Mouse (Mus musculus) neural tube, embryonic 12.5 days (tissue): Measurements from ENCODE around the gene Fgf3. TPM values are rescaled to one million over a fixed set of nuclear protein-coding genes. Genes with fewer than 3 reads are reported as not detected.
A peak's percentile ranks its signal among the peaks of the same experiment; 100 is the strongest.

Experiments
- ATAC-seq: fragments of 200-750 bp; cut with Nextera tagmentation; 2 replicates; pipeline ENCODE4 v1.8.0; 2017; ENCODE audit warnings: low read depth, mild to moderate bottlenecking, moderate TSS enrichment, moderate library complexity; ENCODE audit not compliant: low FRiP score
- H3K27ac ChIP-seq: fragments of 300-500 bp; sonication (generic); 2 replicates; pipeline ENCODE4 v1.5.1; 2016
- H3K27me3 ChIP-seq: fragments of 300-500 bp; sonication (generic); replicated peaks from 2 replicates; pipeline ENCODE4 v1.6.1; 2016; ENCODE audit warnings: mild to moderate bottlenecking
- H3K36me3 ChIP-seq: fragments of 300-500 bp; sonication (generic); 2 replicates; pipeline ENCODE4 v1.6.1; 2016; ENCODE audit warnings: mild to moderate bottlenecking
- H3K4me1 ChIP-seq: fragments of 300-500 bp; sonication (generic); 2 replicates; pipeline ENCODE4 v1.6.1; 2016
- H3K4me2 ChIP-seq: fragments of 300-500 bp; sonication (generic); replicated peaks from 2 replicates; pipeline ENCODE4 v1.6.1; 2016; ENCODE audit warnings: mild to moderate bottlenecking
- H3K4me3 ChIP-seq: fragments of 300-500 bp; sonication (generic); 2 replicates; pipeline ENCODE4 v1.5.1; 2016
- H3K9ac ChIP-seq: fragments of 300-500 bp; sonication (generic); 2 replicates; pipeline ENCODE4 v1.6.1; 2016; ENCODE audit warnings: mild to moderate bottlenecking
- H3K9me3 ChIP-seq: fragments of 300-500 bp; sonication (generic); 2 replicates; pipeline ENCODE4 v1.6.1; 2016; ENCODE audit warnings: mild to moderate bottlenecking
- WGBS: fragments of 180-500 bp; shearing (Covaris S2); methylation state at CpG from one replicate; pipeline ENCODE4 v1.1.7; 2016; 5-methylcytosine and 5-hydroxymethylcytosine counted together
- polyA plus RNA-seq: library from polyadenylated mRNA; unstranded; fragments of >200 nt; fragmentation: Nextera tagmentation; extraction: Ambion mirVana; gene quantifications from 2 replicates; pipeline ENCODE4 v1.2.1, GENCODE M21; 2016

The Fgf3 gene
- polyA plus RNA-seq, 1 experiment from 2014 or later = 1.1 TPM

DNA sequence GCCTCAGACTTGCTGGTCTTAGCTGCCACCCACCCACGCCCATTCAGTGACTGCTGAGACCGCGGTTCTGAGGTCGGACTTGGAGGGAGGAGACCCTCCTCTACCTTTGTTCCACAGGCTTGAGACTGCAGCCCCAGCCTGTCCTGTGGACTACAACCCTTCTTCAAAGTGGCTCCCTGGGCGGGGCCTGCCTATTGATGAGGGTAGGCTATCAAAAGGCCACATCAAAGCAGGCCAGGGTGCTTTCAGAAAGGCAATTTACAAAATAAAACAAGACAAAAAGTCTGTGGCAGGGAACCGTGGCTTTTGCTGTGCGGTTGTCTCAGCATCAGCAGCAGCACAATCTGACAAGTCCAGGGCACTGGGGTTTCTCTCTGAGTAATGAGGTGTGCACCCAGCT lies 16.0 kb upstream of the Fgf3 start:
- no peak overlapping the region for H3K4me2 ChIP-seq
- H3K36me3 ChIP-seq = no peaks in the 10 kb centered on the region
- WGBS = 8% methylated on average over 7 of the region's 7 CpGs
- no peak for ATAC-seq
- H3K27me3 ChIP-seq = peaks cover 5% of the 10 kb centered on the region; the same call in 1 of the 2 replicates
- peaks cover 9% of the 10 kb centered on the region for H3K9me3 ChIP-seq
- H3K4me1 ChIP-seq = peaks cover 13% of the 10 kb centered on the region
- no peak overlapping the region for H3K9ac ChIP-seq
- H3K4me3 ChIP-seq = no peak overlapping the region
- no peak overlapping the region for H3K27ac ChIP-seq

DNA sequence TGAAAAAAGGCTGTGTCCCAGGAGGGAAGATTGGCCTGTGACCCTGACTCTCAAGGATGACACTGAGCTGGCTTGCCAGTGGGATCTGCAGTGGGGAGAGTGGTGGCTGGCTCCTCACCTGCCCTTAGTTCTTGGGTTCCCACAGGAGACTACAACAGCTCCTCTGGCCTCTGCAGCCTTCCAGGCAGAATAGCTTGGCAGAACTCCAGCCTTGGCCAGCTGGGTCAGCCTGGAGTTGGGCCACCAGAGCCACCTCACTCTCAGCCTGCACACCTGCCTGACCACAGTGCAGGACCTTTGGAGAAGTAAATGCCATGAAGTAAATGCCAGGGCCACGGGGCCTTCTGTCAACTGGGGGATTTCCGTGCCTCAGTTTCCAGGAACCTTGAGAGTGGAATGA lies 13.9 kb upstream of the Fgf3 start:
- Histone ChIP-seq H3K36me3 (no peaks in the 10 kb centered on the region), H3K4me2 (no peak overlapping the region), H3K4me3 (no peak overlapping the region), H3K9ac (no peak overlapping the region), H3K27me3 (peaks cover 5% of the 10 kb centered on the region; the same call in 1 of the 2 replicates), H3K9me3 (peaks cover 1% of the 10 kb centered on the region; the same call in 1 of the 2 replicates), H3K4me1 (peaks cover 13% of the 10 kb centered on the region), H3K27ac (no peak overlapping the region)
- WGBS = 86% methylated on average over 2 of the region's 2 CpGs
- no peak for ATAC-seq

DNA sequence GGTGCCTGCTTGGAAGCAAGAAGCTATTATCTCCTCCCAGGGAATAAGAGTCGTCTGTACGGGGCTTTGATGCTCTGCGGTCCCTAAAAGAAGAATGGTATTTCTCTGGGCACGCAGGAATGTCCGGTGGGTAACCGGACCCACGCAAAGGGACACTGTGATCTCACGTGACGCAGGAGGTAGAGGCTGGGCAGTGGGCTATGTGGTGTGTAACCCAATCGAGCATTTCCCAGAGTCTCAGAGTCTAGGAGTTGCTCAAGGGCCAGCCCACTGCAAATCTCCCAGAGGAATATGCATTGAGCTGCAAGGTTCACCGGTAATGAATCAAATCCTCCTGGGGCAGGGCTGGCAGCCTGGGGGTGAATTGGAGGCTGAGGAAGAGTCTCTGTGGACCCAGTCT lies 9.5 kb upstream of the Fgf3 start:
- no peaks in the 10 kb centered on the region for H3K9me3 ChIP-seq
- H3K4me3 ChIP-seq = no peak overlapping the region
- no peak overlapping the region for H3K4me2 ChIP-seq
- peaks cover 6% of the 10 kb centered on the region for H3K4me1 ChIP-seq
- no peak overlapping the region for H3K9ac ChIP-seq
- WGBS = 39% methylated on average over 11 of the region's 11 CpGs
- peaks cover 9% of the 10 kb centered on the region; the same call in 1 of the 2 replicates for H3K27me3 ChIP-seq
- no peak for ATAC-seq
- H3K36me3 ChIP-seq = no peaks in the 10 kb centered on the region
- H3K27ac ChIP-seq = no peak overlapping the region

DNA sequence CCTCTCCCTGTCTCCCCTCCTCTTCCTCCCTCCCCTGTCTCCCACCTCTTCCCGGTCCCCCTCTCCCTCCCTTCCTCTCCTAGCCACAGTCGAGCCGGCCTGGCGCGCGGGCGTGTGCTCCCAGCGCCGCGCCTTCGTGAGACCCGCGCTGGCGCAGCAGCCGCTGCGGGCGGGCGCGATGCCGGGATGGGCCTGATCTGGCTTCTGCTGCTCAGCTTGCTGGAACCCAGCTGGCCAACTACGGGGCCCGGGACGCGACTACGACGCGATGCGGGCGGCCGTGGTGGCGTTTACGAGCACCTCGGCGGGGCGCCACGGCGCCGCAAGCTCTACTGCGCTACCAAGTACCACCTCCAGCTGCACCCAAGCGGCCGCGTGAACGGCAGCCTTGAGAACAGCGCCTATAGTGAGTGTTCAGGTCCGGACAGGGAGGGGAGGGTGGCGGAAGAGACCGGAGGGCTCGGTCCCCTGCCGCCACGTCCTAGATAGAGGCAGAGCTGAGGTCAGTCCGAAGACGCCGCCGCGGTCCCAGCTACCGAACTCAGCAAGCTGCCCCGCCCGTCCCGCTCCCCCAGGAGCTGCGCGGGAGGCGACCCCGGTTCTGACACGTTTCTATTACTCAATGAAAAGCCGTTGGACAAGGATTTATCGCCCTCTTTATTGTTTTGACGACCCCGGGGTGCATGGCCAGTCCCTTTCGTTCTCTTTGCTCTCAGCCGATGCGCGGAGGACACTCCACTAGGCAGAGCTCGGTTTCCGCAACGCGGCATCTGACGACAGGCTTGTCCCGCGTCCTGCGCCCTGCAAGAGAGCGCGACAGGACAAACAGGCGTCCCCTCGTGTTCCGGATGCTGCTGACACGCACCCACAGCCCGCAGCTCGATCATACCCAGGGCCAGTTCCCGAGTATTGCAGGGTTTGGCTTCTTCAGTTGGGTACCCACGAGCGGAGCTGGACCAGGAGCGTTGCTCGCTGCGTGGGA lies 930 bp downstream of the Fgf3 start:
- Histone ChIP-seq H3K4me1 (peaks cover 19% of the 10 kb centered on the region), H3K27ac (no peak overlapping the region), H3K27me3 (peaks cover 79% of the 10 kb centered on the region), H3K9ac (0 out of 2 replicates have a peak overlapping the region, but pooled peaks have one; percentile 3), H3K9me3 (no peaks in the 10 kb centered on the region), H3K36me3 (no peaks in the 10 kb centered on the region), H3K4me2 (peak overlapping the region; percentile 81), H3K4me3 (peak overlapping the region; percentile 39)
- under 1% methylated on average over 94 of the region's 94 CpGs for WGBS
- peak; percentile 69 for ATAC-seq

DNA sequence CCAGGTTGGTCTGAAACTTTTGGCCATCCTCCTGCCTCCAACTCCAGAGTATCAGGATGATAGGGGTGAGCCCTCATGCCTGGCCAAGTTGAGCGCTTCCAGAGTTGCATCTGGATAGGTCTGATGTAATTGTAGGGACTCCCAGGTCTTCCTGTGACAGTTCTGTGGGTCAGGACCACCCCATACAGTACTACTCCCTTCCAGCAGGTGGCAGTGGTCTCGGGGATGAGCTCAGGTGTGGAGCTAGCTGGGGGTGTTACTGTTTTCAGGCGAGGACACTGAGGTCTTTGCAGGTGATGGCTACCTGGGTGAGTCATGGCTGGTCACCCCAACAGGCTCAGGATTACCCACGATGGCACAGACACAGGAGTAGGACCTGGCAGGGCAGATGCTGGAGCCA lies 8.3 kb downstream of the Fgf3 start:
- Histone ChIP-seq H3K9me3 (no peaks in the 10 kb centered on the region), H3K4me3 (no peak overlapping the region), H3K36me3 (no peaks in the 10 kb centered on the region), H3K27ac (no peak overlapping the region), H3K9ac (no peak overlapping the region), H3K4me1 (no peaks in the 10 kb centered on the region), H3K27me3 (peaks cover 16% of the 10 kb centered on the region), H3K4me2 (no peak overlapping the region)
- 26% methylated on average over 4 of the region's 4 CpGs for WGBS
- ATAC-seq = no peak

DNA sequence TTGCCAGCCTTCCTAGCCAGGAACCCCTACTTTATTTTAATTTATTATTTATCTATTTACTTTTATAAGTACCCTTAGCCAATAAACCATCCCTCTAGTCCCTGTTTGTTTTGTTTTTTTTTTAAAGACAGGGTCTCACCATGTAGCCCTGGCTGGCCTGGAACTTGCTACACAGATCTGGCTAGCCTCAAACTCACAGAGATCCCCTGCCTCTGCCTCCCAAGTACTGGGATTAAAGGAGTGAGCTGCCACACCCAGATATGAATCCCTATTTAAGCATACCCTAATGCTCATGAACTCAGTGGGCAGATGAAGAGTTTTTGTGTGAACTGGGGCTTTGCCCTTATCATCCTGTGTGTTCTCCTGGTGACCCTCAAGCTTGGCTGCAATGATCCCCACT lies 9.2 kb downstream of the Fgf3 start, which contains the start of gene Fgf4:
TSS of gene Fgf4 (plus strand) at position 301 of the 400 bp plus-strand sequence.
- Histone ChIP-seq H3K9me3 (no peaks in the 10 kb centered on the region), H3K4me2 (no peak within 1 kb of the TSS), H3K27ac (no peak within 1 kb of the TSS), H3K9ac (no peak within 1 kb of the TSS), H3K36me3 (no peaks in the 10 kb centered on the region), H3K4me1 (no peaks in the 10 kb centered on the region), H3K4me3 (no peak within 1 kb of the TSS), H3K27me3 (peaks cover 8% of the 10 kb centered on the region; the same call in 1 of the 2 replicates)
- ATAC-seq = no peak

DNA sequence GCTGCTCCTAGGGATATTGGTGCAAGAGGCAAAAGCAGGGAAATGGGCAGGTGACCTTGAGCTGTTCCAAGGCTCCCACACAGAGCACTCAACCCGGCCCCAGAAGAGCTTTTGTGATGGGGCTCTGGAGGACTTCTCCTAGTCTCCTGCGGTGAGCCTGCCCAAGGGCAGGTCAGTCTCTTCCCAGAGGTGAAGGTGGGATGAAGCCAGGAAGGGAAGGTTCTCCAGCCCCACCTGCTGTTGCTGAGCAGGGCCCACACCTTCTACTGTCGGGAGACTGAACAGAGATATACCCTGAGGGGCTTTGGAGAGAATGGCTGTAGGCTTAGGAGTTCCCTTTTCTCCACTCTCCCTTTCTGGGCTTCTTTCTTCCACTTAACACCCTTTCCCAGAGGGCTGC lies 13.4 kb downstream of the Fgf3 start:
- no peak for ATAC-seq

DNA sequence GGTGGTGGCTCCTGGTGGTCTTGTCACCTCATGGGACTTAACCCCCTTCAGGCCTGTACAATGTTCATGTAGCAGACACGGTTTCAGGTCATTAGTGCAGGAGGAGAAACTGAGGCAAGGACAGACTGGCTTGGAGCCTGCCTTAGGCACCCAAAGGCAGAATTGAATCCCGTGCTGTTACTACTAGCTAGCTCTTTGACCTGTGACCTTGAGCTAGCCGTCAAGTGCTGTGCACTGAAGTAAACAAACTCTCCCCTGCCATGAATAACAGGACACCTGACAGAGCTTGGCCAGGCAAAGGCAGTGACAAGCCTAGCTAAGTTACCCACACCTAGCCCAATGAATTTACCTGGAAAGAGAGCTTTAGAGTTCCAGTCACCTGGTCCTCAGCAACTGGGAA lies 17.1 kb downstream of the Fgf3 start:
- Histone ChIP-seq H3K4me2 (no peak overlapping the region), H3K9ac (no peak overlapping the region), H3K27ac (no peak overlapping the region), H3K4me3 (no peak overlapping the region), H3K4me1 (no peaks in the 10 kb centered on the region), H3K27me3 (peaks cover 22% of the 10 kb centered on the region), H3K9me3 (no peaks in the 10 kb centered on the region), H3K36me3 (no peaks in the 10 kb centered on the region)
- no peak for ATAC-seq
- 46% methylated on average over 3 of the region's 3 CpGs for WGBS

More for the DNA sequence above, 13.4 kb downstream of the Fgf3 start:
- Histone ChIP-seq H3K4me3 (no peak overlapping the region), H3K36me3 (no peaks in the 10 kb centered on the region), H3K4me2 (no peak overlapping the region), H3K27ac (no peak overlapping the region), H3K9me3 (no peaks in the 10 kb centered on the region), H3K27me3 (no peaks in the 10 kb centered on the region), H3K4me1 (no peaks in the 10 kb centered on the region), H3K9ac (no peak overlapping the region)
- WGBS = 58% methylated on average over 3 of the region's 3 CpGs

DNA sequence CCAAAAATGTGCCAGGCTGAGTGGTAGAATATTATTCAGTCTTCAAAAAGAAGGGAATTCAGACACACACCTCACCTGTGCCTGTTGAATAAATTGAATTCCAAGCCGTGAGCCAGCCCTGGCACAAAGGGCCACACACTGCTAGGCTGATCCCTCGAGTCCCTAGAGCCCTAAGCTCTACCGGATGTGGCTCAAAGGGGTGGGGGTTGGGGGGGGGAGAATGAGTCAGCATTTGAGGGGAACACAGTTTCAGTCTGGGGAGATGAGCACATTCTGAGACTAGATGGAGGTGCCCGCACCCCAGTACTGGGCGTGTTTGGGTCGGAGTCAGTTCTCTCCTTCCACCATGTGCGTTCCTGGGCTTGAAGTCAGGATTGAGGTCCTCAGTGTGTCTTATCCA lies 19.3 kb downstream of the Fgf3 start:
- Histone ChIP-seq H3K27me3 (peaks cover 44% of the 10 kb centered on the region), H3K9me3 (no peaks in the 10 kb centered on the region), H3K4me2 (no peak overlapping the region), H3K4me3 (no peak overlapping the region), H3K27ac (no peak overlapping the region), H3K36me3 (no peaks in the 10 kb centered on the region), H3K9ac (no peak overlapping the region), H3K4me1 (peaks cover 12% of the 10 kb centered on the region)
- no peak for ATAC-seq
- 84% methylated on average over 7 of the region's 7 CpGs for WGBS

DNA sequence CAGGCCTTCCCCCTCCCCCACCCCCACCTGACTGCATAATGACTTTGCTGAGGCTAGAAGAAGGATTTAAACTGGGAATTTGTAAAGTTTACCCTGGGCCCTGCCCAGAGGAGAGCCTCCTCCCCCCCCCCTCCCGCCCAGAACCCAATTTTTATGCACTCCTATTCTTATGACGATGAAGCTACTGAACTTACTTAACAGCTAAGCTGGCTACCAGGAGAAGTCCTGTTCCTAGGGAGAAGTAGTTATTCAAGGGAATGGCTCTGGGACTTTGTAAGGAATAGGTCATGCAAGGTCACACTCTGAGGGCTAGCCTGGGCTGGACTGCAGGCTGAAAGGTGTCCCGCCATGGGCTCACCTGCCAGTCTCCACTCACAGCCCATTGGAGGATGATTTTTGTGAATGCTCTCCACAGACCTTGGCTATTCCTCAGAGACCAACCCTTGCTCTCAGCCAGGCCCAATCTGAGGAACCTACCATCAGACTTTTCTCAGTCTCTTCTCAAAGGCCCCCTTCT lies 20.0 kb downstream of the Fgf3 start:
- Histone ChIP-seq H3K4me2 (no peak overlapping the region), H3K36me3 (no peaks in the 10 kb centered on the region), H3K4me1 (peaks cover 14% of the 10 kb centered on the region), H3K27me3 (peaks cover 51% of the 10 kb centered on the region), H3K9ac (no peak overlapping the region), H3K9me3 (no peaks in the 10 kb centered on the region), H3K4me3 (no peak overlapping the region), H3K27ac (no peak overlapping the region)
- 65% methylated on average over 3 of the region's 3 CpGs for WGBS
- ATAC-seq = no peak

DNA sequence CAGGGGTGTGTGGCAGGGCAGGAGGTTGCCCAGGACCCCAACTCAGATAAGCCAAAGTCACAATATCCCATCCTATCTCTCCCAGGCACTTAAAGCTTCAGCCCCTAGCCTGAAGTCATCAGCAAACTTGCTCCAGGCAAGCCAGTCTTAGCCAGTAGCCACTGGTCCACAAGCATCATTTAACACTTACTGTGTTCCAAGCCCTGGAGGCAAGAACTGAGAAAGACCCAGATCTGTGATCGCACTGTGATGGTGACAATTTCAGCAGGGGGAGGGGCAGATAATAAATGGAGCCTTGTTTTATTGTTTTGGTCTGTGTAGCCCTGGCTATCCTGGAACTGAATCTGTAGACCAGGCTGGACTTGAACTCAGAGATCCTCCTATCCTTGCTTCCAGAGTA lies 20.8 kb downstream of the Fgf3 start:
- peaks cover 14% of the 10 kb centered on the region for H3K4me1 ChIP-seq
- 88% methylated on average over 1 of the region's 1 CpGs for WGBS
- H3K27ac ChIP-seq = no peak overlapping the region
- ATAC-seq = no peak
- H3K9ac ChIP-seq = no peak overlapping the region
- H3K9me3 ChIP-seq = no peaks in the 10 kb centered on the region
- no peak overlapping the region for H3K4me2 ChIP-seq
- H3K27me3 ChIP-seq = peaks cover 59% of the 10 kb centered on the region
- H3K36me3 ChIP-seq = no peaks in the 10 kb centered on the region
- H3K4me3 ChIP-seq = no peak overlapping the region

DNA sequence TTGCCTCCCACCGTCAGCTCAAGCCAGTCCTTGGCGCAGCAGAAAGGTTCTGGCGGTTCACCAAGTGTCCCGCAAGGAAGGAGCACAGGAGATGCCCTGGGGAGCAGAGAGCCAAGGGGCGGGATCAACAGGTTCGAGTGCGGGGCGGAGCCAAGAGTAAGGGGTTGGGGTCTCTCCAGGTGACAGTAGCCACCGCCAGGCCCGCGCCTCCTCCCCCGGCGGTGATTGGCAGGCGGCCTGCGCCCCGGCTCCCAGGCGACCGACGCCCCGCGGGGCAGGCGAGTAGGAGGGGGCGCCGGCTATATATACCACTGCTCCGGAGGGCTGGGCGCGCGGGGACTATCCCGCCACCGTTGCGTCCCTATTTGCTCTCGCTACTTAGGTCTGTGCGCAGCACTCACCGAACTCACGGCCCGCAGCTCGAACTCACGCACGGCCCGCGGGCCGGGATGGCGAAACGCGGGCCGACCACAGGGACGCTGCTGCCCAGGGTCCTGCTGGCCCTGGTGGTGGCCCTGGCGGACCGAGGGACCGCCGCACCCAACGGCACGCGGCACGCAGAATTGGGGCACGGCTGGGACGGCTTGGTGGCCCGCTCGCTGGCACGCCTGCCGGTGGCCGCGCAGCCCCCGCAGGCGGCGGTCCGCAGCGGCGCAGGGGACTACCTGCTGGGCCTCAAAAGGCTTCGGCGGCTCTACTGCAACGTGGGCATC lies 23.3 kb downstream of the Fgf3 start:
- Histone ChIP-seq H3K4me1 (peaks cover 14% of the 10 kb centered on the region), H3K4me3 (peak overlapping the region; percentile 22), H3K27ac (no peak overlapping the region), H3K9me3 (no peaks in the 10 kb centered on the region), H3K4me2 (peak overlapping the region; percentile 47), H3K36me3 (no peaks in the 10 kb centered on the region), H3K27me3 (peaks cover 81% of the 10 kb centered on the region), H3K9ac (0 out of 2 replicates have a peak overlapping the region, but pooled peaks have one; percentile 8)
- no peak for ATAC-seq
- under 1% methylated on average over 72 of the region's 72 CpGs for WGBS
